Mouse (Mus musculus): ENCODE results near the gene Map7. TPM values are rescaled to one million over a fixed set of nuclear protein-coding genes. Genes with fewer than 3 reads are reported as not detected.

The Map7 gene
- total RNA-seq, 4 experiments from 2014 or later: 15.5 to 35.4 (median 22.3) TPM

DNA sequence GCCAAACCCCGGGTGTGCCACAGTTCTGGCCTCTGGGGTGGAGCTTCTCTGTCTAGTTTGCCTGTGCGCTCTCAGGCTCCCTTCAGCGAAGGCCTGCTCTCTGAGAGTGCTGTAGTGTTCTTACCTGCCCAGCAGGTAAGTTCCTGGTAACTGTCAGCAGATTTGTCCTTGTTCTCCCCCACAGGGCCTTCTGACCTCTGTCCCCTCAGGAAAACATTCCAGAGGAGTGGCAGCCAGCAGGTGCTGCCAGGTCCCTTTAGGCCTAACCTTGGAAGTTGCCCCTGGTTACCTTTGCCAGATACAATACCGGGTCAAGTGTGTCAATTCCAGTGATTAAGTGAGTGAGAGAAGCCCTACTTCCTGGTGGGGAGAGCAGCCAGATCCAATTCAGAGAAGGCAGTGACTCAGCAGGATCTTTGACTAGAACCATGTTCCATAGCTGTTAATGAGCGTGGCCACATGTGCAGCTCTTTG, 38.6 kb downstream of the Map7 start:
- no peak for DNase-seq

DNA sequence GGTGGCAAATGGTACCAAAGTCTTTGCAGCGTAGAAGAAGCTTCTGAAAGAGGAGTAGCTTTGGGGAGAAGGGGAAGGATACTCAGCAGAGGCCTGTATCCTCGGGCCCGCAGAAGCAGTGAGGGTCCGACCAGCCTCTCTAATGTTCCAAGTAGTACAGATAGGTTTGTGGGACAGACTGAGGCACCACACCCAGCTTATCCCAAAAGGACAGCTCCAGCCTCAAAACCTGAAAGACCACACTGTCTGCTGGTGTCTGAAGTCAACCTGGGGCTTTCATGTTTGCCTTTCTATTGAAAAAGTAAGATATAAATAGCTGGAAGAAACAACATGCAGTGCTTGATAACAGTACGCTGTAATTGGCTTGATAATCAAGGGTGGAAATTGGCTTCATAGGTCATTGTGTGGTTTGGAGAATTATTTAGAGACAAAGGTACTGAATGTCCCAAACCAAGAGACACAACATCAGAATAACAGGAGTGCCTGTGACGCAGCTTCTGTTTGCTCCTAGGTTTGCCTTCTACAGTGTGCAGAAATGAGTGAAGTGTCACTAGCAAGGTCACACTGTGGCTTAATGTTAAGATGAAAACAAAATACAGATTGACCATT, 42.0 kb downstream of the Map7 start:
- DNase-seq: no peak

DNA sequence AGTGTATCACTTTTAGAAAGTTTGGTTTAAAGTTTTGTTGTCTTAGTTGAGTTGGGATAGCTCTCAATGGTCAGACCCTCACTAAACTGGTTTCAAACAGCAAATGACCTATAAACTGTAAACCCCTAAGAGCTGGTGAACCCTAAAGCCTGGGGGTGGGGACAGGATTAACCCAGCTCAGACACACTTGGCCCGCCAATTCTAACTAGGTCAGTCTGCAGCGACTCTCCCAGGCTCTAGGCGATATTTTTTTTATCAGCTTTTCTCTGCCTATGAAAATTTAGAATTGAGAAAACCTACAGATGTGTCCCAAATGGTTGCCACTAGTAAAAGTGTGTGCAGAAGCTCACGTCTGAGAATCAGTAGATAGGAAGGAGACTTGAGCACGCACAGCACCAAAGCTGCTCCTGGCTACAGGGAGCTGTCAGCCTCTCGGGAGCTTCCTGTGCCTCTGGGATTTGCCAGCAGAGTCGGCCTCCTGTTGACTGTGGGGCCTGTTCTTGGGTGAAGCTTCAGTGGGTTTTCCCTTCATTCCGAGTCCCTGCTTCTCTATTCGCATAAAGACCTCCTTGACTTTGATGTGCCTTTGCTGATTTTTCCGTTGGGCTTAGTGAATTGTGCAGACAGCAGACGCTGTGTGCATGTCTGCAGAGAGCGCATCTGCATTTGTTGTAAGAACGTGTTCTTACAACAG, 46.7 kb downstream of the Map7 start:
- DNase-seq: no peak

- no peak for DNase-seq
These were observed 48.8 kb downstream of the Map7 start for GRCm38 (mm10) chr10:20197039-20197438.

GRCm38 (mm10) chr10:20198968-20199737, 50.9 kb downstream of the Map7 start:
- no peak for DNase-seq

DNA sequence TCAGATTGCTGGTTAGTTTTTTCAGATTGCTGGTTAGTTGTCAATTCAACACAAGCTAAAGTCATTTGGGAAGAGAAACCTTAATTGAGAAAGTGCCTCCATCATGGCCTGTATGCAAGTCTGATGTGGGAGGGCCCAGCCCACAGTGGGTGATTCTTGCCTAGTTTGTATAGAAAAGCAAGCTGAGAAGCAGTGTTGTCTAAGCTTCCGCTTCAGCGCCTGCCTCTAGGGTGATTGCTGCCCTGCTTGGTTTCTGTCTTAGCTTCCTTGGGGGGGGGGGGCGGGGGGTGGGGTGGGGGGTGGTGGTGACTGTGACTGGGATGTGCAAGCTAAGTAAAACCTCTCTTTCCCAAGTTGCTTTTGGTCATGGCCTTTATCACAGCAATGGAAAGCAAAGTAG, 53.0 kb downstream of the Map7 start:
- no peak for DNase-seq

DNA sequence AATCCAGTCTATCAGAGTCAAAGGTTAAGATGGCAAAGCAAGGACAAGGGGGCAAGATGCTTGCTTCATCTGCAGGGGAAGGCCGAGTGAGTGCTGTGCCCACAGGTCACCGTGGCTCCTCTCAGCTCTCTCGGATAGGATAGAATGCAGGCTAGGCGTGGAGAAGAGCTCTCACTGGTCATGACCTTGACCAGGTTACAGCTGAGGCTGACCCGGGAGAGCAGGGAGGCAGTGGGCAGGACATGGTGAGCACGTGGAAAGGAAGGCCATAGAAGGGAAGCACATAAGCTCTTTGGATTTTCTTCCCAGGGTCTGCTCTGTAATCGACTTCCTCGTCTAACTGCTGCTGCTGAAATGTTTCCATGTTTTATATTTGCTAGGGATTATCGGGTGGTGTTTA, 53.9 kb downstream of the Map7 start:
- no peak for DNase-seq

DNA sequence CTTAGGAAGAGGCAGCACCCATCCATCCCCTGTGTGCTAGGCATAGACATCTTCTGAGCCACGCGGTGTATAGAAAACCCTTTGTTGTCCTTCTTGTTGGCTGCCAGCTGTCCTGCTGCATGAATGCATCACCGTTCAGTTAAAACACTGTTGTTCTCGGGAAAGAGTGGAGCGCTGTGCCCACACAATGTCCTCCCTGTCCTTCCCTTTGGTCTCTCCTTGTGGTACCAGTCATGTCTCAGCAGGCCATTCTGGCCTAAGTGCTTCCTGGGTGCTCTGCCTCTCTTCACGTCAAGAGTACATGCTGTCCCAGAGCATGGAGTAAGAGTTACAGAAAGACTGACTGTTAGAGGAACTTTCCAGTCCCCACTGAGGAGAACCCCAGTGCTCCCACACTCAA, 54.5 kb downstream of the Map7 start:
- no peak for DNase-seq

- no peak for DNase-seq
These were observed 55.2 kb downstream of the Map7 start for GRCm38 (mm10) chr10:20203502-20203901.

DNA sequence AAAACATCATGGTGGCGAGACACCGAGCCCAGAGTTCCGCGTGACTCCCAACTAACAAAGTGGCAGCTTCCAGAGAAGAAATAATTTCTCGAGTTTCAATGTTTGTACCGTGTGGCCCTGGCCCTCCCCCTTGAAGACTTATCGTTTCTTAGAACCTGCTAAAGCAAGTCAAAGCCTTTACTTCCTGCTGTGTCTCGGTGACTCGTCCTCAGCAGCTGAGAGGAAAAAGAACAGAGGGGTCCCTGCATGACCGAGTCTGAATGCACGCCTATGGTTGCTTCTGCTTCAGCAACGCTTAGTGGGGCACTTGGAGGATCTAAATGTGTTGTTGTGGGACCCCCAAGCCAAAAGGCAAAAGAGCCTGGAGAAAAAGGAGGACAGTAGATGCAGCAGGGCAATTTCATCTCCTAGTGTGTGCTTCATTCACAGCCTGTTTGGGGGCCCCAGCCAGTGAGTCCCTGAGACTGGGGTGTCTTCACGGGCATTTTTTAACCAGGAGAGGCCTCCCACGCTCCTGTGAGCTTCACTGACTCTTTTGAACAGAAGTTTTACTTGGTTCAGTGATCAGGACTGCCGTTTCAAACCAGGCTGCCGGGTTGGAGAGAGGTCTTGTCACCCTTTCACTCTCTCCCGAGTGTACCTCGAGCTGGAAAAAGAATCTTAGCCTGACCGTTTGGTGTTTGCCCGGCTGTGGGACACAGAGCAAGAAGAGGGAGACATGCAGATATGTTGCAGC, 56.6 kb downstream of the Map7 start:
- DNase-seq: no peak

DNA sequence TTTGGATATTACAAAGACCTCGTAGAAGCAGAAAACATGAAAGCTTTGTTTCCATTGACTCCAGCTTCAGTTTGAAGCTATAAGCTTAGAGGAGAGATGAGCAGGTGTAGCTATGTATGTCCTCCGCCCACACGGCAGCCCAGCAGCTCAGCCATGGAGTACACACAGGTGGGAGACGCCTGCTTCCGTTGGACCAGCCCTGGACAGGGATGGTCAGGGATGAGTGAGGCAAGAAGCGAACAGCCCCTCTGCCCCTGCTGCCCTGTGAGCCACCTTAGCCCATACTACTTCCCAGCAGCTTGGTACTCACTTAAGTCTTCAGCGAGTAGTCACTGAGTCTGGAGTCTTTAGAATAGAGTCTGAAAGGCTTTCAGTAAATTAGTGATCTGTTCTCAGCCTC, 58.7 kb downstream of the Map7 start:
- DNase-seq: no peak

GRCm38 (mm10) chr10:20209609-20210341, 61.5 kb downstream of the Map7 start:
- no peak for DNase-seq

DNA sequence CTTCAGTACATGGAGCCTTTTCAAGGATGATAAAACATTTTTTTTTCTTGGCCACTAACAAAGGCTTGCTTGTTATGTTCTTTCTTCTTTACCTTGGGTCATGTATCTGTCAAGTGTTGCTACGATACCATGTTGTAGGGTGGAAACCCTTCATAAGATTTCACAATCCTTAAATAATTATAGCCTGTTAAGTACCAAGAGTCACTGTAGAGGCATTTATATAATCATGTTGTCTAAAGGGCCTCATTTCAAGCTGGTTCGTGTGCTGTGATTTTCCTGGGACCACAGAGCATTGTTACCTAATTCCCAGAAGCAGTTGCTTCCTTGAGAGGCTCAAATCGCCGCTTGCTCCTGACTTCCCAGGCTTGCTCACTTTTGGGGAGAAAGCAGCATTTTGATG, 66.1 kb downstream of the Map7 start:
- DNase-seq: no peak

GRCm38 (mm10) chr10:20216982-20217381, 68.7 kb downstream of the Map7 start:
- no peak for DNase-seq

DNA sequence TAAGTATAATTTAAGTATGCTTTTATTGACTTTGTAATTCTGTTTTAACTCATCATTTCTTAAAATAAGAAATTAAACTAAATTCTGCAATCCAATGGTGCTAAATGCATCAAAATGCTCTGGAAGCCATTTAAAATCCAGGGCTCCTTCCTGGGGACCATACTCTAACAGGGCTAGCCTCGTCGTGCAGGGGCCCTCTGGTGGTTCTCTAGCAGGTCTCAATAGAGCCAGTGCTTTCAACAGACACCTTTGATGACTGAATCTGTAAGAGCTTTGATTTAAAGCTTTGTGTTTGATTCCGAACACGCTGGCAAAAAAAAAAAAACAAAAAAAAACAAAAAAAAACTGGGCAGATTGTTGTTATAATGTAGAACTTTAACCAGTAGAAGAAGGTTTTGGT, 70.6 kb downstream of the Map7 start:
- no peak for DNase-seq

DNA sequence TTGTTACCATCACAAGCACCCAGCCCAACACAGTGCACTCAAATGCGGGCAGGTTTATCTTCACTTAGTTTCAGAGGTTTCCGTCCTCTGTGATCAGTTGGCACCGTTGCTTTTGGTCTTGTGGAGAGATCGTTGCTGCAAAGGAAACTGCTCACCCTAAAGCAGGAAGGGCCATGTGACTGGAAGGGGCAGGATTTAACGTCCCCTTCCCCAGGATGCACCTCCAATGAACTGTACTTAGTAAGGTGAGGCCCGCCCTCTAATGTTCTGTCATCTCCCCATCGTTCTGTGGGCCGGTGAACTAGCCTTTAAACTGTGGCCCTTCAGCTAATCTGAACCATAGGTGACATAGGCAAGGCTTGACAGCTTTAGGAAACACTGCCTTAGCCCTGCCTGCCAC, 71.3 kb downstream of the Map7 start:
- no peak for DNase-seq

DNA sequence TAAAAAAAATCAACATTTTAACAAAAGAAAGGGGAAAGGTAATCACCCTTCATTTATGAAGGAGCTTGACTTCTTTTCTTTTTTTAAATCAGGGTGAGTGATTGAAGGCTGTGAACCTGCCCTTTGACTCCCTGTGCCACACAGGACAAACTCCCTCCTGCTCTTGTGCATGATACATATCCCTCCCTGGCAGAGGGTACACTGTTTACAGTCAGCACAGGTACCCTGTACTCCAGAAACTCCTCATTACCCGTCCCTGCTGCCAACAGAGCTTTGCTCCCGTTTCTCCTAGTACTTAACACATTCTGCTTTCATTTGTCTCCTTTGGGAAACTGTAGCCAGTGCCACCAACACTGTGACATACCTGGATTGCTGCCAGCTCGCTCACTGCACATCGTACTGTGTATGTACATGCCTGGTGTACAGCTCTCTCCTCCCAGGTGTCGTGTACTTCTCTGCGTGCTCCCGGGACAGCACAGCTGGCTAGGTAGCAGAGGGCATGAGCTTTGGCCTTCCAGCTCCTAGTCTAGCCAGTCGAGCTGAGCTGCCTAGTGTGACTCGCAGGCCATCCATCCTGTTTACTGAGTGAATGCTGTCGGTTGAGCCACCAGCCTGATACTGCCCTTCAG, 72.3 kb downstream of the Map7 start:
- DNase-seq: no peak

GRCm38 (mm10) chr10:20222011-20222410, 73.7 kb downstream of the Map7 start:
- no peak for DNase-seq

DNA sequence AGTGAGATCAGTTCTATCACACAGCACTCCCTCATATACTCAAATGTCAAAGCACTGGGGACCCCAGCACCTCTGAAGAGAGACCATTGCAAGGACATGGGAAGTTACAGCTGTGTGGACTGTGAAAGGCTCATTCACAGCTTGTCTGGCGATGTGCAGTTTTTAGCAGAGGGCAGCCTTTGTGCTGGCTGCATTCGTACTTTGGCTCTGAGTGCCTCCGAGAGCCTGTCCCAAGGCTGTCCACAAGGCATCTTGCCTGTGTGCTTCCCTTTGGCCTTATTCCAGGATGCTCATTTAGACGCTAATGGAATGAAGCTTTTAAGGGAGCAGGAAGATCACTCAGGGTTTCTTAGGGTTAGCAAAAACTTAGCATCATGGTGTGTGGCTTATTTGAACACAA, 78.5 kb downstream of the Map7 start:
- DNase-seq: no peak

- DNase-seq: no peak
These were observed 81.8 kb downstream of the Map7 start for GRCm38 (mm10) chr10:20230026-20230425.

DNA sequence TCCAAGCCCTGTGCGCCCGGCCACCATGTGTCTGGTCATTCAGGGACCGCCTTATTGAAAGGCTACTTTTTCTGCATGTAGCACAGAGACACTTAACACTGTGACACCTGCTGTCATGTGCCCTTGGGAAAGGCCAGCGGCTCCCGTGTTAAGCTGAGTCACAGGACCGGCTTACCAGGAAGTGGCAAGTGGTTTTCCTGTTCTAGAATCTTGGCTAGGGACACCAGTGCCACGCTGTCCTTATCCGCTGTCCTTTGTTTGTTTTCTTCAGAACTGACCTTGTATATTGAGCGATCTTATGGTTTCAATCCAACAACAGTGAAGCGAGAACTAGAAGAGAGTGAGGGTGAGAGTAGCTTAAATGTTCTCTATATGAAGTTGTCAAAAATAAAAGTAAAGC, 85.2 kb downstream of the Map7 start:
- DNase-seq: no peak

DNA sequence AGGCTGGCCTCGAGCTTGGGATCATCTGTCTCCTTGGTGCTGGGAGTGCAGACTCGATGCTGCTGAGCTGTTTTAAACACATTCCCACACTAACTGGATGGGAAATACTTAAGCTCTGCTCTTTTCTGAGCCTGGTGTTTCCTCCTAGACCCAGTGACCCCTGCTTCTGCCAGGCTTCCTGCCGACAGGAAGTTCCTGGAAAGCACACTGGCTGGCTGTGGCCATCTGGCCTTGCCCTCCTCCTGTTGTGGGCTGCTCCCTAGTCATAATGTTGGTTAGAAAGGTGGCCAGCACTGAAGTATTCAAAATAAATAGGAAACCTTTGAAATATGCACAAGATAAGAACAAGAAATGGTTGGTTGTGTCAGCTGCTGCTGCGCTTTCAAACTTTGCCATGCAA, 86.2 kb downstream of the Map7 start:
- DNase-seq: no peak

Data from adrenal gland, adult 8-10 months (tissue).